10 mouse cellular contexts compared by ENCODE assay signal in genomic region chr7:29481345-29482155, GRCm38 (mm10). TPM values are rescaled to one million over a fixed set of nuclear protein-coding genes. Genes with fewer than 3 reads are reported as not detected.
DNase-seq lines count a peak whose midpoint lies in the region; ATAC-seq lines count a peak whose summit lies in the region.
"Had no signal": no experiment of that assay in that cellular context is flagged by ENCODE, and none has a peak within 500 bp of the region (broad histone marks: within the 10 kb centered on the region; RNA-seq: fewer than 3 reads in every experiment).

No protein-coding gene starts in this region.

- H3K4me3 ChIP-seq in lung, embryonic 15.5 days = no peak overlapping the region
- no peak overlapping the region for H3K4me3 ChIP-seq in forebrain, embryonic 11.5 days (ENCODE audit: low read depth, low read length)
- no peak overlapping the region for H3K4me3 ChIP-seq in limb, embryonic 11.5 days (ENCODE audit: low read depth, low read length)
- H3K4me3 ChIP-seq in stomach, embryonic 15.5 days (replicated peaks) = no peak overlapping the region

- peak overlapping the region; percentile 62 for H3K27ac ChIP-seq in lung, embryonic 15.5 days
- H3K27ac ChIP-seq in forebrain, embryonic 11.5 days (ENCODE audit: low read depth, low read length) = no peak overlapping the region; the same call in 1 of the 2 replicates
- peak overlapping the region; percentile 76 for H3K27ac ChIP-seq in limb, embryonic 11.5 days (replicated peaks; ENCODE audit: low read depth, low read length)
- H3K27ac ChIP-seq in stomach, embryonic 15.5 days = peak overlapping the region; percentile 73

- H3K4me1 ChIP-seq in lung, embryonic 15.5 days = peaks cover 23% of the 10 kb centered on the region
- peaks cover 8% of the 10 kb centered on the region for H3K4me1 ChIP-seq in forebrain, embryonic 11.5 days (replicated peaks; ENCODE audit: control insufficient read depth, insufficient read depth, low read length)
- H3K4me1 ChIP-seq in limb, embryonic 11.5 days (ENCODE audit: control insufficient read depth, insufficient read depth, low read length) = peaks cover 41% of the 10 kb centered on the region
- peaks cover 30% of the 10 kb centered on the region; the same call in 1 of the 2 replicates for H3K4me1 ChIP-seq in stomach, embryonic 15.5 days

- no peak overlapping the region for H3K4me2 ChIP-seq in lung, embryonic 15.5 days
- no peak overlapping the region for H3K4me2 ChIP-seq in forebrain, embryonic 11.5 days (ENCODE audit: low read depth, low read length, severe bottlenecking)
- peak overlapping the region; percentile 24 for H3K4me2 ChIP-seq in limb, embryonic 11.5 days (ENCODE audit: low read depth, severe bottlenecking)
- peak overlapping the region; percentile 10; the same call in 1 of the 2 replicates for H3K4me2 ChIP-seq in stomach, embryonic 15.5 days

- H3K27me3 ChIP-seq in lung, embryonic 15.5 days = no peaks in the 10 kb centered on the region
- no peaks in the 10 kb centered on the region for H3K27me3 ChIP-seq in forebrain, embryonic 11.5 days (ENCODE audit: control insufficient read depth, insufficient read depth, low read length)
- H3K27me3 ChIP-seq in limb, embryonic 11.5 days (ENCODE audit: control insufficient read depth, insufficient read depth, low read length) = no peaks in the 10 kb centered on the region
- H3K27me3 ChIP-seq in stomach, embryonic 15.5 days (replicated peaks) = no peaks in the 10 kb centered on the region

- no peak overlapping the region for H3K9ac ChIP-seq in lung, embryonic 15.5 days
- no peak overlapping the region for H3K9ac ChIP-seq in forebrain, embryonic 11.5 days (ENCODE audit: low read length)
- peak overlapping the region; percentile 22; the same call in 1 of the 2 replicates for H3K9ac ChIP-seq in limb, embryonic 11.5 days (ENCODE audit: low read length)
- H3K9ac ChIP-seq in stomach, embryonic 15.5 days = no peak overlapping the region

- ATAC-seq in lung, embryonic 15.5 days (ENCODE audit: borderline replicate concordance, extremely low read depth, low FRiP score, low TSS enrichment) = no peak; the same call in 1 of the 2 replicates
- peak; percentile 60; the same call in 1 of the 2 replicates for ATAC-seq in forebrain, embryonic 11.5 days (replicated peaks; ENCODE audit: low FRiP score)
- peak; percentile 64; the same call in 1 of the 2 replicates for ATAC-seq in limb, embryonic 11.5 days (ENCODE audit: insufficient number of reproducible peaks, low FRiP score, low TSS enrichment, low read depth)
- ATAC-seq in stomach, embryonic 15.5 days (ENCODE audit: insufficient read depth, low FRiP score, low read depth) = peak; percentile 47; the same call in 1 of the 2 replicates

- H3K9me3 ChIP-seq in lung, embryonic 15.5 days = no peaks in the 10 kb centered on the region
- H3K9me3 ChIP-seq in forebrain, embryonic 11.5 days (ENCODE audit: control insufficient read depth, low read length) = no peaks in the 10 kb centered on the region
- no peaks in the 10 kb centered on the region for H3K9me3 ChIP-seq in limb, embryonic 11.5 days (ENCODE audit: control insufficient read depth, low read length)
- H3K9me3 ChIP-seq in stomach, embryonic 15.5 days = no peaks in the 10 kb centered on the region
- H3K9me3 ChIP-seq: G1E had no signal

- H3K36me3 ChIP-seq in lung, embryonic 15.5 days = no peaks in the 10 kb centered on the region
- no peaks in the 10 kb centered on the region for H3K36me3 ChIP-seq in forebrain, embryonic 11.5 days (ENCODE audit: control insufficient read depth, insufficient read depth, low read length)
- no peaks in the 10 kb centered on the region for H3K36me3 ChIP-seq in limb, embryonic 11.5 days (ENCODE audit: control insufficient read depth, insufficient read depth, low read length)
- H3K36me3 ChIP-seq in stomach, embryonic 15.5 days = no peaks in the 10 kb centered on the region

- WGBS in lung, embryonic 15.5 days = 42% methylated on average over 15 of the region's 15 CpGs
- WGBS in forebrain, embryonic 11.5 days = 40% methylated on average over 15 of the region's 15 CpGs
- WGBS in limb, embryonic 11.5 days = 36% methylated on average over 15 of the region's 15 CpGs
- 40% methylated on average over 15 of the region's 15 CpGs for WGBS in stomach, embryonic 15.5 days

- DNase-seq in lung, postnatal 25 days (ENCODE audit: low spot score) = no peak
- peak; percentile 74 for DNase-seq in forebrain, embryonic 11.5 days (ENCODE audit: low spot score)
- DNase-seq in limb, embryonic 11.5 days (ENCODE audit: low spot score) = peak; percentile 67
- DNase-seq in gastrocnemius, postnatal 25 days = no peak
- no peak for DNase-seq in layer of hippocampus, adult 9-10 months (ENCODE audit: low spot score)
- DNase-seq in thymus, postnatal 10 days (ENCODE audit: low spot score in 2 of 2) = no peak
- DNase-seq: right cerebral cortex, postnatal 14 days had no signal

RNA-seq across cellular contexts. Expression of gene Sipa1l3, which starts 36.9 kb away (rescaled TPM):
- polyA plus RNA-seq in lung, embryonic 15.5 days (2015; fragmentation: Nextera tagmentation; extraction: Ambion mirVana) = 24.1 and 25.1 TPM in 2 replicates
- 12.2 and 15.9 TPM in 2 replicates for polyA plus RNA-seq in forebrain, embryonic 11.5 days (2014; fragmentation: Nextera tagmentation; extraction: Ambion mirVana)
- polyA plus RNA-seq in limb, embryonic 11.5 days (2014; fragmentation: Nextera tagmentation; extraction: Ambion mirVana) = 12.1 and 14.0 TPM in 2 replicates
- 22.0 and 31.3 TPM in 2 replicates for polyA plus RNA-seq in stomach, embryonic 15.5 days (2015; fragmentation: Nextera tagmentation; extraction: Ambion mirVana)
- total RNA-seq in gastrocnemius, postnatal 25 days (2021) = 1 to 10 TPM; 7.3 to 8.1 TPM

Comparison
In these comparisons a context has a peak if more than half of its experiments do, and no peak if none do; other contexts are left out.
1. H3K4me2 ChIP-seq: peak in limb, embryonic 11.5 days (single experiment) and stomach, embryonic 15.5 days (single experiment); none in lung, embryonic 15.5 days (single experiment) and forebrain, embryonic 11.5 days (single experiment).
2. DNase-seq: peak in forebrain, embryonic 11.5 days (single experiment) and limb, embryonic 11.5 days (single experiment); none in lung, postnatal 25 days (single experiment), gastrocnemius, postnatal 25 days (single experiment), layer of hippocampus, adult 9-10 months (single experiment) and thymus, postnatal 10 days (0 of 2).